Mouse (Mus musculus) hematopoietic stem cell, adult 5-6 weeks (primary cell): ENCODE measurements around the gene Tmc5. TPM values are rescaled to one million over a fixed set of nuclear protein-coding genes. Genes with fewer than 3 reads are reported as not detected.
A peak's percentile ranks its signal among the peaks of the same experiment; 100 is the strongest.

Experiments
- ATAC-seq, 2 experiments: fragments of 125-278 bp in 1 of 2; replicated peaks in 1 of 2; 2 replicates each; pipeline ENCODE4 v1.8.0; 2016 to 2017; ENCODE audit warnings: inconsistent platforms in 2 of 2, mild to moderate bottlenecking in 2 of 2, moderate number of reproducible peaks in 2 of 2, low read depth in 1 of 2, moderate TSS enrichment in 1 of 2; ENCODE audit not compliant: low FRiP score in 2 of 2, poor library complexity in 2 of 2, severe bottlenecking in 2 of 2, insufficient read depth in 1 of 2, low TSS enrichment in 1 of 2
- total RNA-seq: library from RNA; stranded (forward); fragments of 172-1452, 232-1000 nt; gene quantifications from 2 replicates; pipeline ENCODE4 v1.2.3, GENCODE M21; 2017

Gene Tmc5
- total RNA-seq, 1 experiment from 2014 or later, result not detected

- no peak for ATAC-seq
Observed at GRCm38 (mm10) chr7:118708002-118708401, 110.9 kb downstream of the Tmc5 start.

- no peak for ATAC-seq
Observed at GRCm38 (mm10) chr7:118710776-118711175, 113.7 kb downstream of the Tmc5 start.

GRCm38 (mm10) chr7:118712228-118713173 is 115.4 kb downstream of the Tmc5 start, which contains the start of gene Ccp110:
Gene Ccp110 (plus strand): TSS chr7:118712552.
- peak; percentile 100 for ATAC-seq

GRCm38 (mm10) chr7:118714873-118715272 is 117.8 kb downstream of the Tmc5 start:
- no peak for ATAC-seq

GRCm38 (mm10) chr7:118718066-118718465 is 121.0 kb downstream of the Tmc5 start:
- ATAC-seq, result no peak

GRCm38 (mm10) chr7:118723927-118724326 is 126.8 kb downstream of the Tmc5 start:
- no peak for ATAC-seq

Other genes starting within 250 kb of the Tmc5 start
- gene Syt17, start 149.1 kb upstream of the Tmc5 start, total RNA-seq, result not detected in 2 replicates
- 9.4 and 13.1 TPM in 2 replicates for gene Itpripl2, start 105.3 kb upstream of the Tmc5 start, total RNA-seq
- 25.6 and 30.7 TPM in 2 replicates for gene Coq7, start 63.9 kb upstream of the Tmc5 start, total RNA-seq
- 0.31 TPM in 1 of 2 replicates, not detected in the other for gene Tmc7, start 12.6 kb upstream of the Tmc5 start, total RNA-seq
- 30.0 and 36.3 TPM in 2 replicates for gene Gde1, start 108.5 kb downstream of the Tmc5 start, total RNA-seq
- gene Ccp110, start 115.3 kb downstream of the Tmc5 start, total RNA-seq, result 22.5 and 30.7 TPM in 2 replicates
- 40.2 and 49.3 TPM in 2 replicates for gene Vps35l, start 142.9 kb downstream of the Tmc5 start, total RNA-seq